Mouse (Mus musculus) kidney, postnatal 0 days (tissue): ENCODE data around the gene Atl2. TPM values are rescaled to one million over a fixed set of nuclear protein-coding genes. Genes with fewer than 3 reads are reported as not detected.

Experiments used
- ATAC-seq: fragments of 200-750 bp; cut with Nextera tagmentation; replicated peaks from 2 replicates; pipeline ENCODE4 v1.8.0; 2017; ENCODE audit warnings: low read depth, moderate number of reproducible peaks, moderate TSS enrichment, moderate library complexity; ENCODE audit not compliant: low FRiP score
- DNase-seq: peaks from one replicate; pipeline ENCODE4 v3.0.0-alpha.2; 2016; ENCODE audit warnings: low spot score
- H3K27ac ChIP-seq: fragments of 300-500 bp; sonication (generic); 2 replicates; pipeline ENCODE4 v1.5.1; 2014; ENCODE audit warnings: mild to moderate bottlenecking
- H3K27me3 ChIP-seq: fragments of 300-500 bp; sonication (generic); 2 replicates; pipeline ENCODE4 v1.6.1; 2014; ENCODE audit warnings: low read length, mixed read lengths; ENCODE audit not compliant: insufficient read depth
- H3K36me3 ChIP-seq: fragments of 300-500 bp; sonication (generic); 2 replicates; pipeline ENCODE4 v1.6.1; 2014; ENCODE audit warnings: low read length, mixed read lengths; ENCODE audit not compliant: insufficient read depth
- H3K4me1 ChIP-seq: fragments of 300-500 bp; sonication (generic); replicated peaks from 2 replicates; pipeline ENCODE4 v1.6.1; 2014; ENCODE audit warnings: antibody characterized with exemption, low read length, mixed read lengths; ENCODE audit not compliant: insufficient read depth
- H3K4me2 ChIP-seq: fragments of 300-500 bp; sonication (generic); 2 replicates; pipeline ENCODE4 v1.6.1; 2014; ENCODE audit warnings: mild to moderate bottlenecking, low read length, moderate library complexity, mixed read lengths
- H3K4me3 ChIP-seq: fragments of 300-500 bp; sonication (generic); replicated peaks from 2 replicates; pipeline ENCODE4 v1.5.1; 2014; ENCODE audit warnings: low read depth, low read length
- H3K9ac ChIP-seq: fragments of 300-500 bp; sonication (generic); 2 replicates; pipeline ENCODE4 v1.6.1; 2014; ENCODE audit warnings: low read depth, low read length
- H3K9me3 ChIP-seq: fragments of 300-500 bp; sonication (generic); replicated peaks from 2 replicates; pipeline ENCODE4 v1.6.1; 2016; ENCODE audit warnings: low read length, inconsistent platforms, mixed read lengths
- CTCF ChIP-seq: IDR thresholded peaks from 2 replicates; pipeline ENCODE4 v1.5.1; 2016; ENCODE audit warnings: antibody characterized with exemption, low read depth, mild to moderate bottlenecking, moderate library complexity
- WGBS: fragments of 180-500 bp; shearing (Covaris S2); extraction: QIAGEN DNeasy Blood & Tissue Kit; methylation state at CpG from one replicate; pipeline ENCODE4 v1.1.7; 2014; 5-methylcytosine and 5-hydroxymethylcytosine counted together
- polyA plus RNA-seq: library from polyadenylated mRNA; unstranded; fragments of >200 nt; fragmentation: Nextera tagmentation; extraction: Ambion mirVana; gene quantifications from 2 replicates; pipeline ENCODE4 v1.2.1, GENCODE M21; 2015

Atl2 gene
- polyA plus RNA-seq, 1 experiment from 2014 or later: 28.2 TPM

DNA sequence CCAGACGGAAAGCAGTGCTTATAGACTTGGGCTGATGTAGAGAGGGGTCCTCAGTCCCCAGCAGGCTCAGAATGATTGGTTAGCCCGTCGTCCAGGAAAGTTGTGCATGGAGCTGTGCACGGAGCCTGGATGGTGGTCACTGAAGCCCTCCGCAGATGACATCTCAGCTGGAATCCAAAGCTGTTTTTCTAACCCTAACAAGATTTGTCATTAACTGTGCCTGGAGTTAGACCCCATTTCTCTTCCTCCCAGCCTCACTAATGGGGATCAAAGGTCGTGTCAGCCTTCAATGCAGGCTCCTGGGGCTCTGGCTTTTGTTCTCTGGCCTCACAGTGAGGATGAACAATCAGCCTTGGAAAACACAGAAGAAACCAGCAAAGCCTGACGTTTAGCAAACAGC, 77.9 kb downstream of the Atl2 start:
- H3K4me3 ChIP-seq: no peak overlapping the region
- DNase-seq: peak; percentile 61
- no peaks in the 10 kb centered on the region; the same call in 1 of the 2 replicates for H3K4me1 ChIP-seq
- WGBS: 17% methylated on average over 7 of the region's 7 CpGs
- no peaks in the 10 kb centered on the region for H3K9me3 ChIP-seq
- no peaks in the 10 kb centered on the region for H3K27me3 ChIP-seq
- no peaks in the 10 kb centered on the region for H3K36me3 ChIP-seq
- peak; percentile 69 for ATAC-seq
- peak overlapping the region; percentile 33; the same call in 1 of the 2 replicates for H3K27ac ChIP-seq
- no peak for TF ChIP-seq CTCF
- H3K4me2 ChIP-seq: no peak overlapping the region
- H3K9ac ChIP-seq: no peak overlapping the region

DNA sequence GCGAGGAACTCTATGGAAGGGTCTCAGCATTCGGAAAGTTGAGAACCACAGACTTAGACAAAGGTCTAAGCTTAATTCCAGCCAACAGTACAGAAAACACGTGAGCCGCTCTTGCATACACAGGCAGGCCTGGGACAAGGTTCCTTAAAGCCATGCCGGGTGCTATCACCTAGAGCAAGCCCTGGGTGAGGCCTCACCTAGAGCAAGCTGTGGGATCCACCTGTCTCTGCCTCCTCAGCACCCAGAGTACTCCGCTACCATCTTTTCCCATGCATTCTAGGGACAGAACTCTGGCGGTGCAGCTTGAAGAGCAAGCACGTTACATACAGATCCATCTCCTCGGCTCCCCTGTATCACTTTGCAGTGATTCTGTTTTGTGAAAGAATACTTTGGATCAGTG, 78.4 kb downstream of the Atl2 start:
- 69% methylated on average over 9 of the region's 9 CpGs for WGBS
- ATAC-seq (0 out of 2 replicates have a peak, but pooled peaks have one; percentile 13), DNase-seq (no peak)

DNA sequence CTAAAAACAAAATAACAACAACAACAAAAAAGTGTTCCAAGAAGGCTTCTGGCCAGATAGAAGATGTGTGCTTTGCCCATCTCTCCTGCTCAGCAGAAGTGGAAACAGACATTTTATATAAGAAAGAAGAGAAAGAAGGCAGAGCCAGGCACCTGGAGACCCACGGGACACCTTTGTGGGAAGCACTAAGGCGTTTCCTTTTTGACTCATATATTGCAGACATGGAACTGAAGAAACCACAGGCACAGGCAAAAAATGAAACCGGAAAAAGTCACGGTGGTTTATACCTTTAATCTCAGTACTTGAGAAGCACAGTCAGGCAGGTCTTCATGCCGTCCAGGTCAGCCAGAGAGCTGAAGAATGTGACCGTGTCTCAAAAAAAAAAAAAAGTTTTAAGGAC, 79.0 kb downstream of the Atl2 start:
- Histone ChIP-seq H3K9me3 (no peaks in the 10 kb centered on the region), H3K27me3 (no peaks in the 10 kb centered on the region), H3K27ac (no peak overlapping the region), H3K4me1 (no peaks in the 10 kb centered on the region; the same call in 1 of the 2 replicates), H3K9ac (no peak overlapping the region), H3K36me3 (no peaks in the 10 kb centered on the region), H3K4me3 (no peak overlapping the region), H3K4me2 (no peak overlapping the region)
- TF ChIP-seq CTCF: no peak
- ATAC-seq: no peak
- no peak for DNase-seq
- 80% methylated on average over 6 of the region's 6 CpGs for WGBS

More for the DNA sequence above, 78.4 kb downstream of the Atl2 start:
- H3K9ac ChIP-seq: no peak overlapping the region
- H3K27me3 ChIP-seq: no peaks in the 10 kb centered on the region
- H3K27ac ChIP-seq: peak overlapping the region; percentile 33; the same call in 1 of the 2 replicates
- H3K36me3 ChIP-seq: no peaks in the 10 kb centered on the region
- no peak overlapping the region for H3K4me2 ChIP-seq
- H3K9me3 ChIP-seq: no peaks in the 10 kb centered on the region
- no peak for TF ChIP-seq CTCF
- no peak overlapping the region for H3K4me3 ChIP-seq
- H3K4me1 ChIP-seq: no peaks in the 10 kb centered on the region; the same call in 1 of the 2 replicates

- Histone ChIP-seq H3K36me3 (no peaks in the 10 kb centered on the region), H3K27me3 (no peaks in the 10 kb centered on the region), H3K4me3 (no peak overlapping the region), H3K9me3 (no peaks in the 10 kb centered on the region), H3K4me2 (no peak overlapping the region), H3K4me1 (no peaks in the 10 kb centered on the region), H3K27ac (no peak overlapping the region), H3K9ac (no peak overlapping the region)
- 77% methylated on average over 9 of the region's 9 CpGs for WGBS
- no peak for ATAC-seq
- no peak for TF ChIP-seq CTCF
- no peak for DNase-seq
These were observed 85.5 kb downstream of the Atl2 start for GRCm38 (mm10) chr17:79810421-79810820.

DNA sequence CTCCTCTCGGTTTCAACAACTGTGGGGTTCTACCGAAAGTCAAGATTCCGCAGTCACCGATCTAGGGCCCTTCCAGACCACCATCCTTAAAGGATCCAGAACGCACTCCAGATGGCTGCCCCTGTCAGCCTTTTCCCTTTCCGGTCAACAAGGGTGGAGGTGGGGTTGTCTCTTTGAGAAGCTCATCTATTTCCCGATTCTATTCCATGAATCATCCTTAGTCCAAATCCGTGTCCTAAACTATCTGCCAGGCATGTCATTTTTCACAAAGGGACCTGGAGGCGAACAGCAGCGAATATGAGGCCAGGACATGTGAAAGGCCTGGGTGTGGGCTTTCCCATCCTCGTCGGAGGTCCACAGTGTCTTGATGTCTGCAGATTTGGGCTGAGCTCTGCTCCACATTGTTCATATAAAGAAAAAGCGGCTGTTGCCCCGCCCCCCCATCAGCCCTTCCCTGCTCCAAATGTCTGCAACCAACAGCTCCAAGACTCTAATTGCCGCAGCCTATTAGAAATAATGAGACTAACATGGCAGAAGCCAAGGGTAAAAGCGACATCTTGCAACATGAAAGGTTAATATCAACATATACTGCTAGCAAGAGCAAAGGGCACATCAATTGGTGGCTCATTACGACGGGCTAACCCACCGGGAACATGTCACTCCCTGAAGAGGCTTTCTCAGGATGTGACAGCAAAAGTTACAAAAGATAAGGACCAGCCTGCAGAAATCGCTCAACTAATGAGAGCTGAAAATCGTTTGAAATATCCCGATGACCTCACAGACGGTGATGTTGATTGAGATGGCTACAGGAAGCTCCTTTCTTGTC, 86.2 kb downstream of the Atl2 start:
- no peak for DNase-seq
- 72% methylated on average over 23 of the region's 23 CpGs for WGBS

GRCm38 (mm10) chr17:79807237-79807930, 88.5 kb downstream of the Atl2 start:
- 65% methylated on average over 8 of the region's 8 CpGs for WGBS
- Histone ChIP-seq H3K9ac (no peak overlapping the region), H3K36me3 (no peaks in the 10 kb centered on the region), H3K27me3 (no peaks in the 10 kb centered on the region), H3K4me1 (no peaks in the 10 kb centered on the region), H3K27ac (no peak overlapping the region), H3K4me3 (no peak overlapping the region), H3K9me3 (no peaks in the 10 kb centered on the region), H3K4me2 (no peak overlapping the region)
- no peak for TF ChIP-seq CTCF
- ATAC-seq: peak; percentile 66
- DNase-seq: no peak

More for the DNA sequence above, 86.2 kb downstream of the Atl2 start:
- no peak overlapping the region for H3K27ac ChIP-seq
- TF ChIP-seq CTCF: no peak
- no peaks in the 10 kb centered on the region for H3K4me1 ChIP-seq
- H3K9ac ChIP-seq: no peak overlapping the region
- no peak overlapping the region for H3K4me2 ChIP-seq
- no peaks in the 10 kb centered on the region for H3K9me3 ChIP-seq
- ATAC-seq: no peak
- no peaks in the 10 kb centered on the region for H3K27me3 ChIP-seq
- no peaks in the 10 kb centered on the region for H3K36me3 ChIP-seq
- H3K4me3 ChIP-seq: no peak overlapping the region
